Mouse (Mus musculus) limb, embryonic 11.5 days (tissue): ENCODE results near the gene Matn4. TPM values are rescaled to one million over a fixed set of nuclear protein-coding genes. Genes with fewer than 3 reads are reported as not detected.

Experiments
- ATAC-seq: fragments of 200-750 bp; cut with Nextera tagmentation; 2 replicates; pipeline ENCODE4 v1.8.0; 2017; ENCODE audit warnings: low read depth; ENCODE audit not compliant: insufficient number of reproducible peaks, low FRiP score, low TSS enrichment
- DNase-seq: peaks from one replicate; pipeline ENCODE4 v3.0.0-alpha.2; 2015; ENCODE audit warnings: low spot score
- H3K27ac ChIP-seq: fragments of 300-500 bp; sonication (generic); replicated peaks from 2 replicates; pipeline ENCODE4 v1.5.1; 2014; ENCODE audit warnings: low read depth, mild to moderate bottlenecking, low read length
- H3K27me3 ChIP-seq: fragments of 300-500 bp; sonication (generic); 2 replicates; pipeline ENCODE4 v1.6.1; 2014; ENCODE audit warnings: mild to moderate bottlenecking, low read length, mixed read lengths; ENCODE audit not compliant: control insufficient read depth, insufficient read depth
- H3K36me3 ChIP-seq: fragments of 300-500 bp; sonication (generic); 2 replicates; pipeline ENCODE4 v1.6.1; 2014; ENCODE audit warnings: mild to moderate bottlenecking, low read length, moderate library complexity, mixed read lengths; ENCODE audit not compliant: control insufficient read depth, insufficient read depth
- H3K4me1 ChIP-seq: fragments of 300-500 bp; sonication (generic); 2 replicates; pipeline ENCODE4 v1.6.1; 2014; ENCODE audit warnings: low read length, mixed read lengths; ENCODE audit not compliant: control insufficient read depth, insufficient read depth
- H3K4me2 ChIP-seq: fragments of 300-500 bp; sonication (generic); 2 replicates; pipeline ENCODE4 v1.6.1; 2014; ENCODE audit warnings: low read depth, mild to moderate bottlenecking, moderate library complexity; ENCODE audit not compliant: severe bottlenecking
- H3K4me3 ChIP-seq: fragments of 300-500 bp; sonication (generic); 2 replicates; pipeline ENCODE4 v1.5.1; 2014; ENCODE audit warnings: low read depth, low read length
- H3K9ac ChIP-seq: fragments of 300-500 bp; sonication (generic); 2 replicates; pipeline ENCODE4 v1.6.1; 2014; ENCODE audit warnings: mild to moderate bottlenecking, low read length
- H3K9me3 ChIP-seq: fragments of 300-500 bp; sonication (generic); 2 replicates; pipeline ENCODE4 v1.6.1; 2016; ENCODE audit warnings: low read length; ENCODE audit not compliant: control insufficient read depth
- WGBS: fragments of 180-500 bp; shearing (Covaris S2); extraction: QIAGEN DNeasy Blood & Tissue Kit; methylation state at CpG from one replicate; pipeline ENCODE4 v1.1.7; 2014; 5-methylcytosine and 5-hydroxymethylcytosine counted together
- polyA plus RNA-seq: library from polyadenylated mRNA; unstranded; fragments of >200 nt; fragmentation: Nextera tagmentation; extraction: Ambion mirVana; gene quantifications from 2 replicates; pipeline ENCODE4 v1.2.1, GENCODE M21; 2014

The Matn4 gene
- polyA plus RNA-seq, 1 experiment from 2014 or later, result 3.6 TPM

- peaks cover 24% of the 10 kb centered on the region for H3K4me1 ChIP-seq
- 65% methylated on average over 3 of the region's 3 CpGs for WGBS
These were observed 34.1 kb upstream of the Matn4 start for GRCm38 (mm10) chr2:164439001-164439421.

GRCm38 (mm10) chr2:164438257-164438656 is 33.3 kb upstream of the Matn4 start:
- DNase-seq (no peak), ATAC-seq (no peak)
- no peaks in the 10 kb centered on the region for H3K36me3 ChIP-seq
- H3K27me3 ChIP-seq, result peaks cover 2% of the 10 kb centered on the region; the same call in 1 of the 2 replicates
- no peak overlapping the region for H3K27ac ChIP-seq
- H3K9me3 ChIP-seq, result no peaks in the 10 kb centered on the region
- 55% methylated on average over 8 of the region's 8 CpGs for WGBS
- no peak overlapping the region for H3K9ac ChIP-seq
- H3K4me2 ChIP-seq, result no peak overlapping the region
- no peak overlapping the region for H3K4me3 ChIP-seq
- peaks cover 24% of the 10 kb centered on the region for H3K4me1 ChIP-seq

More at GRCm38 (mm10) chr2:164439001-164439421, 34.1 kb upstream of the Matn4 start:
- Histone ChIP-seq H3K4me3 (no peak overlapping the region), H3K4me2 (no peak overlapping the region), H3K27ac (no peak overlapping the region), H3K27me3 (peaks cover 2% of the 10 kb centered on the region; the same call in 1 of the 2 replicates), H3K9ac (no peak overlapping the region), H3K9me3 (no peaks in the 10 kb centered on the region), H3K36me3 (no peaks in the 10 kb centered on the region)
- ATAC-seq, result no peak
- DNase-seq, result no peak

- Histone ChIP-seq H3K27me3 (peaks cover 2% of the 10 kb centered on the region; the same call in 1 of the 2 replicates), H3K4me1 (peaks cover 27% of the 10 kb centered on the region), H3K4me3 (no peak overlapping the region), H3K9ac (no peak overlapping the region), H3K36me3 (no peaks in the 10 kb centered on the region), H3K27ac (no peak overlapping the region), H3K4me2 (no peak overlapping the region), H3K9me3 (no peaks in the 10 kb centered on the region)
- DNase-seq (no peak), ATAC-seq (no peak)
- WGBS, result 50% methylated on average over 6 of the region's 6 CpGs
These were observed 32.8 kb upstream of the Matn4 start for GRCm38 (mm10) chr2:164437710-164438109.

- Histone ChIP-seq H3K9ac (no peak overlapping the region), H3K36me3 (no peaks in the 10 kb centered on the region), H3K4me3 (no peak overlapping the region), H3K27me3 (peaks cover 2% of the 10 kb centered on the region; the same call in 1 of the 2 replicates), H3K9me3 (no peaks in the 10 kb centered on the region), H3K27ac (peak overlapping the region; percentile 42; the same call in 1 of the 2 replicates), H3K4me1 (peaks cover 34% of the 10 kb centered on the region), H3K4me2 (no peak overlapping the region)
- DNase-seq (no peak), ATAC-seq (no peak)
- WGBS, result 44% methylated on average over 3 of the region's 3 CpGs
These were observed 32.0 kb upstream of the Matn4 start for GRCm38 (mm10) chr2:164436961-164437360.

- Histone ChIP-seq H3K9me3 (no peaks in the 10 kb centered on the region), H3K27ac (peak overlapping the region; percentile 42; the same call in 1 of the 2 replicates), H3K9ac (0 out of 2 replicates have a peak overlapping the region, but pooled peaks have one; percentile 3), H3K4me3 (no peak overlapping the region), H3K27me3 (no peaks in the 10 kb centered on the region; the same call in 1 of the 2 replicates), H3K36me3 (no peaks in the 10 kb centered on the region), H3K4me2 (no peak overlapping the region), H3K4me1 (peaks cover 33% of the 10 kb centered on the region)
- WGBS, result 20% methylated on average over 8 of the region's 8 CpGs
- ATAC-seq (no peak), DNase-seq (no peak)
These were observed 31.4 kb upstream of the Matn4 start for GRCm38 (mm10) chr2:164436215-164436913.

- H3K27me3 ChIP-seq, result no peaks in the 10 kb centered on the region
- no peak overlapping the region for H3K4me2 ChIP-seq
- WGBS, result 32% methylated on average over 5 of the region's 5 CpGs
- no peak overlapping the region for H3K4me3 ChIP-seq
- DNase-seq (no peak), ATAC-seq (no peak)
- H3K9me3 ChIP-seq, result no peaks in the 10 kb centered on the region
- H3K4me1 ChIP-seq, result peaks cover 36% of the 10 kb centered on the region
- no peak overlapping the region for H3K27ac ChIP-seq
- no peak overlapping the region for H3K9ac ChIP-seq
- no peaks in the 10 kb centered on the region for H3K36me3 ChIP-seq
These were observed 30.5 kb upstream of the Matn4 start for GRCm38 (mm10) chr2:164435216-164436090.

GRCm38 (mm10) chr2:164434681-164435080 is 29.7 kb upstream of the Matn4 start:
- H3K36me3 ChIP-seq, result no peaks in the 10 kb centered on the region
- no peak overlapping the region for H3K27ac ChIP-seq
- H3K4me2 ChIP-seq, result no peak overlapping the region
- no peak overlapping the region for H3K9ac ChIP-seq
- H3K4me1 ChIP-seq, result peaks cover 35% of the 10 kb centered on the region
- H3K27me3 ChIP-seq, result no peaks in the 10 kb centered on the region
- H3K9me3 ChIP-seq, result no peaks in the 10 kb centered on the region
- no peak for ATAC-seq
- 46% methylated on average over 3 of the region's 3 CpGs for WGBS
- H3K4me3 ChIP-seq, result no peak overlapping the region
- no peak for DNase-seq

GRCm38 (mm10) chr2:164433278-164433895 is 28.4 kb upstream of the Matn4 start:
- H3K4me3 ChIP-seq, result no peak overlapping the region
- H3K9me3 ChIP-seq, result no peaks in the 10 kb centered on the region
- H3K36me3 ChIP-seq, result no peaks in the 10 kb centered on the region
- ATAC-seq (no peak), DNase-seq (no peak)
- no peaks in the 10 kb centered on the region for H3K27me3 ChIP-seq
- peak overlapping the region; percentile 12; the same call in 1 of the 2 replicates for H3K4me2 ChIP-seq
- no peak overlapping the region for H3K9ac ChIP-seq
- WGBS, result 77% methylated on average over 9 of the region's 9 CpGs
- H3K27ac ChIP-seq, result no peak overlapping the region
- peaks cover 35% of the 10 kb centered on the region for H3K4me1 ChIP-seq
